Mouse (Mus musculus) frontal cortex, postnatal 14 days (tissue): ENCODE data around the gene Jade3.
A peak's percentile ranks its signal among the peaks of the same experiment; 100 is the strongest.
"Not testable (repeated sequence)": the region's sequence is repeated elsewhere in the genome, so short reads cannot be mapped to it uniquely, and the experiment has no call there.

Experiments used
- DNase-seq, 2 experiments: peaks; one replicate each; pipeline ENCODE4 v3.0.0; 2022; ENCODE audit warnings: low spot score in 2 of 2

Jade3 gene

GRCm38 (mm10) chrX:20425140-20425838 lies at the start of gene Jade3:
Jade3 (plus strand) TSS chrX:20425688.
- DNase-seq, result peak; percentile 17 to 36

GRCm38 (mm10) chrX:20379347-20380014 lies 46.0 kb upstream of the Jade3 start:
- no peak for DNase-seq

- no peak for DNase-seq
These were observed 43.2 kb upstream of the Jade3 start for GRCm38 (mm10) chrX:20382260-20382659.

- no peak for DNase-seq
These were observed 38.5 kb upstream of the Jade3 start for GRCm38 (mm10) chrX:20387006-20387405.

GRCm38 (mm10) chrX:20391964-20392363 lies 33.5 kb upstream of the Jade3 start:
- DNase-seq, result not testable (repeated sequence)

GRCm38 (mm10) chrX:20392942-20393341 lies 32.5 kb upstream of the Jade3 start:
- DNase-seq, result no peak

GRCm38 (mm10) chrX:20404068-20404467 lies 21.4 kb upstream of the Jade3 start:
- no peak for DNase-seq

- DNase-seq, result no peak
These were observed 18.6 kb upstream of the Jade3 start for GRCm38 (mm10) chrX:20406909-20407308.

GRCm38 (mm10) chrX:20407676-20408075 lies 17.8 kb upstream of the Jade3 start:
- DNase-seq, result no peak

GRCm38 (mm10) chrX:20411382-20411781 lies 14.1 kb upstream of the Jade3 start:
- DNase-seq, result no peak

GRCm38 (mm10) chrX:20412221-20412620 lies 13.3 kb upstream of the Jade3 start:
- DNase-seq, result no peak

GRCm38 (mm10) chrX:20414885-20415622 lies 10.4 kb upstream of the Jade3 start:
- DNase-seq, result peak; percentile 5 to 6

- DNase-seq, result no peak
These were observed 7.0 kb upstream of the Jade3 start for GRCm38 (mm10) chrX:20418461-20418860.

- no peak for DNase-seq
These were observed 6.0 kb upstream of the Jade3 start for GRCm38 (mm10) chrX:20419536-20419935.

GRCm38 (mm10) chrX:20425839-20426449 lies 456 bp downstream of the Jade3 start:
- peak in 1 of 2 experiments; percentile 6 for DNase-seq

GRCm38 (mm10) chrX:20483213-20483612 lies 57.7 kb downstream of the Jade3 start:
- no peak for DNase-seq

- no peak for DNase-seq
These were observed 72.2 kb downstream of the Jade3 start for GRCm38 (mm10) chrX:20497682-20498081.

- DNase-seq, result no peak
These were observed 94.9 kb downstream of the Jade3 start for GRCm38 (mm10) chrX:20520290-20520939.

GRCm38 (mm10) chrX:20521578-20521977 lies 96.1 kb downstream of the Jade3 start:
- DNase-seq, result no peak

GRCm38 (mm10) chrX:20532621-20533020 lies 107.1 kb downstream of the Jade3 start:
- DNase-seq, result no peak

GRCm38 (mm10) chrX:20543867-20544266 lies 118.4 kb downstream of the Jade3 start:
- DNase-seq, result no peak

- no peak for DNase-seq
These were observed 122.1 kb downstream of the Jade3 start for GRCm38 (mm10) chrX:20547609-20548008.
